Mouse (Mus musculus) intestine, embryonic 14.5 days (tissue): ENCODE measurements around the gene Elfn2. TPM values are rescaled to one million over a fixed set of nuclear protein-coding genes. Genes with fewer than 3 reads are reported as not detected.

ENCODE experiments used
- ATAC-seq: fragments of 200-750 bp; cut with Nextera tagmentation; replicated peaks from 2 replicates; pipeline ENCODE4 v1.8.0; 2017; ENCODE audit warnings: low read depth, moderate number of reproducible peaks, moderate TSS enrichment, moderate library complexity; ENCODE audit not compliant: low FRiP score, low TSS enrichment
- DNase-seq: peaks from one replicate; pipeline ENCODE4 v3.0.0-alpha.2; 2018; ENCODE audit warnings: low spot score
- H3K27ac ChIP-seq: fragments of 300-500 bp; sonication (generic); 2 replicates; pipeline ENCODE4 v1.5.1; 2014; ENCODE audit warnings: low read depth, mild to moderate bottlenecking, control low read depth
- H3K27me3 ChIP-seq: fragments of 300-500 bp; sonication (generic); replicated peaks from 2 replicates; pipeline ENCODE4 v1.6.1; 2014; ENCODE audit warnings: low read length, control low read depth; ENCODE audit not compliant: control insufficient read depth, insufficient read depth
- H3K36me3 ChIP-seq: fragments of 300-500 bp; sonication (generic); 2 replicates; pipeline ENCODE4 v1.6.1; 2014; ENCODE audit warnings: low read length, control low read depth; ENCODE audit not compliant: control insufficient read depth, insufficient read depth
- H3K4me1 ChIP-seq: fragments of 300-500 bp; sonication (generic); replicated peaks from 2 replicates; pipeline ENCODE4 v1.6.1; 2014; ENCODE audit warnings: low read length, control low read depth, mixed read lengths; ENCODE audit not compliant: control insufficient read depth, insufficient read depth
- H3K4me2 ChIP-seq: fragments of 300-500 bp; sonication (generic); 2 replicates; pipeline ENCODE4 v1.6.1; 2014; ENCODE audit warnings: low read length
- H3K4me3 ChIP-seq: fragments of 300-500 bp; sonication (generic); 2 replicates; pipeline ENCODE4 v1.5.1; 2014; ENCODE audit warnings: low read depth, low read length, control low read depth, mixed read lengths
- H3K9ac ChIP-seq: fragments of 300-500 bp; sonication (generic); 2 replicates; pipeline ENCODE4 v1.6.1; 2014; ENCODE audit warnings: mild to moderate bottlenecking, low read length
- H3K9me3 ChIP-seq: fragments of 300-500 bp; sonication (generic); 2 replicates; pipeline ENCODE4 v1.6.1; 2016; ENCODE audit warnings: low read length, control low read depth; ENCODE audit not compliant: control insufficient read depth
- WGBS: fragments of 180-500 bp; shearing (Covaris S2); extraction: QIAGEN DNeasy Blood & Tissue Kit; methylation state at CpG from one replicate; pipeline ENCODE4 v1.1.7; 2014; 5-methylcytosine and 5-hydroxymethylcytosine counted together
- polyA plus RNA-seq: library from polyadenylated mRNA; unstranded; fragments of >200 nt; fragmentation: Nextera tagmentation; extraction: Ambion mirVana; gene quantifications from 2 replicates; pipeline ENCODE4 v1.2.1, GENCODE M21; 2014

The Elfn2 gene
- polyA plus RNA-seq, 1 experiment from 2014 or later: 0.03 TPM

DNA sequence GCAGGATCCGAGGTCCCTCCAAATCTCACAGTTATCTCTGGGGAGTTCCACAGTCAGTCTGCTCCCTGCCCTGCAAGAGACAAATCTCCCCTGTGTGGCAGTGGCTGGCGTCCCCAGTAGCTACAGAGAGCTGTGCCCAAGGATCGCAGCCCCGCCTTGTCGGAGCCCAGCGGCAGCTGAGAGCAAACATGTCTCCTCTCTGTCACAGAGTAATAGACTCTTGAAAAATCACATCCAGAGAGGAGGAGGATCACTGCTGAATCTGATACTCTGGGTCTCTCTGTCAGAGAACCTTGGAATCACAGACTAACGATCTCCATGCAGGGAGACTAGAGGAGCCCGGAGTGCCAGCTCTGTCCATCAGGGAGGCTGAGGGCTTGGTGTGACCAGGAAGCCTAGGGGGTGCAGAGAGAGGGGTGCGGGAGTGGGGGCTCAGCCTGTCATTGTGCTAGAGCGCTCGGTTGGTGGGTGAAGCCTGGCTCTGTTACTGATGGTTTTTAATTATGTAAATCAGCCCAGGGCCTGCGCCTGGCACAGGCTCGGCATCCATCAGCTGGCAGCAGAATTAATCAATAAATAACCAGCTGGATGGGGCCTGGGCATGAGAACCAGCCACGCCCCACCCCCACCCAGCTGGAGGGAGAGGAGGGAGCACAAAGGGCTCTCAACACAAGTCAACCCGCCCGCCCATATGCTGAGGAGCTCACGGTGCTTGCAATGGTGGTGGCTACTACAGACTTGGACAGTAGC, 17.0 kb upstream of the Elfn2 start:
- WGBS: 31% methylated on average over 17 of the region's 17 CpGs
- Histone ChIP-seq H3K9ac (no peak overlapping the region), H3K9me3 (no peaks in the 10 kb centered on the region), H3K27me3 (no peaks in the 10 kb centered on the region), H3K4me2 (no peak overlapping the region), H3K27ac (no peak overlapping the region; the same call in 1 of the 2 replicates), H3K36me3 (no peaks in the 10 kb centered on the region), H3K4me3 (no peak overlapping the region), H3K4me1 (no peaks in the 10 kb centered on the region; the same call in 1 of the 2 replicates)
- no peak for ATAC-seq
- DNase-seq: no peak

GRCm38 (mm10) chr15:78731830-78732229, 13.3 kb upstream of the Elfn2 start:
- ATAC-seq (no peak), DNase-seq (no peak)
- Histone ChIP-seq H3K9me3 (no peaks in the 10 kb centered on the region), H3K4me2 (no peak overlapping the region), H3K36me3 (no peaks in the 10 kb centered on the region), H3K27ac (no peak overlapping the region), H3K9ac (no peak overlapping the region), H3K27me3 (no peaks in the 10 kb centered on the region), H3K4me1 (no peaks in the 10 kb centered on the region; the same call in 1 of the 2 replicates), H3K4me3 (no peak overlapping the region)
- WGBS: 67% methylated on average over 4 of the region's 4 CpGs

GRCm38 (mm10) chr15:78730315-78731049, 11.9 kb upstream of the Elfn2 start:
- H3K9me3 ChIP-seq: no peaks in the 10 kb centered on the region
- no peaks in the 10 kb centered on the region for H3K36me3 ChIP-seq
- 77% methylated on average over 12 of the region's 12 CpGs for WGBS
- no peaks in the 10 kb centered on the region; the same call in 1 of the 2 replicates for H3K4me1 ChIP-seq
- H3K27ac ChIP-seq: no peak overlapping the region
- no peak overlapping the region for H3K4me2 ChIP-seq
- H3K27me3 ChIP-seq: no peaks in the 10 kb centered on the region
- no peak overlapping the region for H3K9ac ChIP-seq
- DNase-seq (no peak), ATAC-seq (no peak)
- H3K4me3 ChIP-seq: no peak overlapping the region

DNA sequence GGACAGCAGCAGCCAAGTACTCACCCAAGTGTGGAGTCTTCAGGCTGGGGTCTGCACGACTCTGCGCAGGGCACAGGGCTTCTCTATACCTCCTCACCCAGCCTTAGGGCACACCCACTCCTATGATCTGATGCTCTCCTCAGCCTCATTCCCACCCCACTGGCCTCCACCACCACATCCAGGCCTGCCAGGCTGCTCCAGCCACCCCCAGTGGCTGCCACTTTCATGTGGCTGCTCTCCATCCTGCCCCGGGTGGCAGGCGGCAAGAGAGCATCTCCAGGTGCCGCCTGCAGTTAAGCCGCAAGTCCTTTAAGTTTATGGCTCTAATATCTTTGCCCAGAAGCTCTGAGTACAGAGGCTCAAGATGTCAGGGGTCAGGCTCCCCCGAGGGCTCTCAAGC, 8.1 kb upstream of the Elfn2 start:
- Histone ChIP-seq H3K27me3 (no peaks in the 10 kb centered on the region), H3K4me3 (no peak overlapping the region), H3K4me2 (no peak overlapping the region), H3K36me3 (no peaks in the 10 kb centered on the region), H3K4me1 (no peaks in the 10 kb centered on the region), H3K27ac (no peak overlapping the region), H3K9ac (no peak overlapping the region), H3K9me3 (no peaks in the 10 kb centered on the region)
- no peak for ATAC-seq
- 46% methylated on average over 7 of the region's 7 CpGs for whole genome bisulfite sequencing
- DNase-seq: no peak

DNA sequence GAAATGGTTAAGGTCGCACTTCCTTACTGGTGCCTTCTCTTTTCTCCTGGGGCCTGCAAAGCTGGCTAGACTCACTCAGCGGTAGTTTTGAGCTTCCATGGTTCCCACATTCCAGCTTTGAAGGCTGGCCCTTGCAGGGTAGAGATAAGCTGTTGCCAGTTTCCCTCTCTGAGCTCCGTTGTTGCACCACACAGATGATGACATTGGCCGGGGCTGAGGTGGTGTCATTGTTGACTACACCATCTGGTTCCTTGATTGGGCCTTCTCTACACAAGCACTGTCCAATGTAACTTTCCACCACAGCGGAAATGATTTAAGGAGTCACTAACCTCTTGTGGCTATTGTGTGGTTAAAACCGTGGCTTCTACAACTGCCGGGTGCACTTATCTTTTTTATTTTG, 2.0 kb upstream of the Elfn2 start:
- Histone ChIP-seq H3K4me3 (no peak overlapping the region), H3K9me3 (no peaks in the 10 kb centered on the region), H3K4me1 (peaks cover 7% of the 10 kb centered on the region; the same call in 1 of the 2 replicates), H3K27me3 (peaks cover 45% of the 10 kb centered on the region), H3K36me3 (no peaks in the 10 kb centered on the region), H3K4me2 (no peak overlapping the region), H3K27ac (no peak overlapping the region), H3K9ac (no peak overlapping the region)
- ATAC-seq (no peak), DNase-seq (no peak)
- WGBS: 76% methylated on average over 7 of the region's 7 CpGs

GRCm38 (mm10) chr15:78720094-78720493, 1.5 kb upstream of the Elfn2 start:
- Histone ChIP-seq H3K27ac (no peak overlapping the region), H3K36me3 (no peaks in the 10 kb centered on the region), H3K27me3 (peaks cover 50% of the 10 kb centered on the region), H3K4me3 (no peak overlapping the region), H3K4me1 (peaks cover 7% of the 10 kb centered on the region; the same call in 1 of the 2 replicates), H3K4me2 (no peak overlapping the region), H3K9ac (no peak overlapping the region), H3K9me3 (no peaks in the 10 kb centered on the region)
- 5% methylated on average over 16 of the region's 16 CpGs for WGBS
- DNase-seq (peak; percentile 84), ATAC-seq (no peak)

DNA sequence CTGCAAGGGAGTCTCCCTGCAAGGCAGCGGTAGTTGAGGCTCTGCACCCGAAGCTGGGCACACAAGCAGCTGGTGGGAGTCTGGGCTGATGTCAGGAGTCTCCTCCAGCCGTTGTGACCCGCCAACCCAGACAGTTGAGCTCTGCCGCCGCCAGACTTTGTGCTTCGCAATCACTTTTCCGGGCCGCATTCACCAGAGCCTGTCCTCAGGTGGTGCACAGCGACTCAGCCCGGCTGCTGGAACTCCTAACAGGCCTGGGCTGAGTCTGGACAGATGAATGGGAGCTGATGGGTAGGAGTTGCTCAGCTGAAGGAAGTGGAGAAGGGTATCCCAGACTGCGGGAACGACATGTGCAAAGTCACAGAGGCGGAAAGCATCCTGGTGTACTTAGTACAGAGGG, 845 bp upstream of the Elfn2 start:
- ATAC-seq (no peak), DNase-seq (peak; percentile 59)
- peaks cover 7% of the 10 kb centered on the region; the same call in 1 of the 2 replicates for H3K4me1 ChIP-seq
- H3K27ac ChIP-seq: no peak overlapping the region
- no peak overlapping the region for H3K9ac ChIP-seq
- no peak overlapping the region for H3K4me2 ChIP-seq
- 6% methylated on average over 14 of the region's 14 CpGs for WGBS
- no peak overlapping the region for H3K4me3 ChIP-seq
- peaks cover 57% of the 10 kb centered on the region for H3K27me3 ChIP-seq
- H3K9me3 ChIP-seq: no peaks in the 10 kb centered on the region
- H3K36me3 ChIP-seq: no peaks in the 10 kb centered on the region

GRCm38 (mm10) chr15:78716936-78717335, 1.6 kb downstream of the Elfn2 start:
- no peak for DNase-seq
- H3K36me3 ChIP-seq: no peaks in the 10 kb centered on the region
- H3K9ac ChIP-seq: no peak overlapping the region
- no peak overlapping the region for H3K4me2 ChIP-seq
- 46% methylated on average over 13 of the region's 13 CpGs for WGBS
- no peak for ATAC-seq
- no peak overlapping the region for H3K27ac ChIP-seq
- H3K9me3 ChIP-seq: no peaks in the 10 kb centered on the region
- H3K27me3 ChIP-seq: peaks cover 81% of the 10 kb centered on the region
- H3K4me3 ChIP-seq: no peak overlapping the region
- H3K4me1 ChIP-seq: peaks cover 7% of the 10 kb centered on the region; the same call in 1 of the 2 replicates
